Mouse (Mus musculus) Patski (cell line): ENCODE measurements around the gene Tmem135. TPM values are rescaled to one million over a fixed set of nuclear protein-coding genes. Genes with fewer than 3 reads are reported as not detected.
A peak's percentile ranks its signal among the peaks of the same experiment; 100 is the strongest.

Source experiments
- ATAC-seq: fragments of 100-300 bp; one replicate; pipeline ENCODE4 v1.8.0; 2021
- CTCF ChIA-PET: fragments of 350-600 bp; sonication (Branson Sonifier 250); formaldehyde crosslinking; loops from one replicate; lab custom pipeline; 2022; ENCODE audit warnings: inconsistent platforms; lab: Charles Lee
- POLR2A ChIA-PET: fragments of 350-600 bp; sonication (Branson Sonifier 250); formaldehyde crosslinking; loops from one replicate; lab custom pipeline; 2022; ENCODE audit warnings: antibody characterized with exemption, inconsistent platforms; lab: Charles Lee
- DNase-seq: peaks from one replicate; pipeline ENCODE4 v3.0.0-alpha.2; 2011; ENCODE audit warnings: low read depth, low spot score
- H3K27me3 ChIP-seq: fragments of 371-371 bp; one replicate; pipeline ENCODE4 v1.5.1; 2021
- CTCF ChIP-seq: fragments of 100-300 bp; IDR thresholded peaks from one replicate; pipeline ENCODE4 v1.5.1; 2021
- in situ Hi-C: fragments of 300-500 bp; cut with MboI; formaldehyde crosslinking; loops from 3 replicates; pipeline ENCODE4 v1.11.1; 2018; ENCODE audit warnings: low pct_unique_long_range_greater_than_20kb, mixed read lengths
- polyA plus RNA-seq: library from polyadenylated mRNA; unstranded; gene quantifications from one replicate; pipeline ENCODE4 v1.2.3, GENCODE M21; 2021

The Tmem135 gene
- polyA plus RNA-seq, 1 experiment from 2014 or later, result 48.3 TPM

GRCm38 (mm10) chr7:89418127-89418653, 14.2 kb upstream of the Tmem135 start:
- DNase-seq (no peak), ATAC-seq (no peak)

DNA sequence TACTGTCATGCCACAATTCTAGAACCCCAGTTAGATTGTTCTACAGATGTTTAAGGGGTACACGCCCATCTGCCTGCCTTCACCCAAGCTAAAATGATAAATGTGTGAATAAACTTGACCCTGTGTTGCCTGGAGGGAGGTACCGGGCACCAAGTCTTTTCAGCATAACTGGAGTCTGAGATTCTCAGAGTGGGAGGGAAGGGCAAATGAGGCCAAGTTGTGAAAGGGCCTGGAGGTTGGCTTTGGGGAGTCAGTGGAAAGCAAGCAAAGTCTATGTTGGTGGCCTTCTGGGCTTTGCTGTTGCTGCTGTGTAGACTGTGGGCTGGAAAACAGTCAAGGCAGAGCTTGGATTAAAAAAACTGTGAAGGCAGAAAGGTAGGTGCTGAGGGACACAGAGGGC, 13.7 kb upstream of the Tmem135 start:
- ATAC-seq (no peak), DNase-seq (no peak)
- CTCF ChIA-PET, result interaction anchor here (1.3 to 6.3 kb wide), 3 partner anchors 20 to 248 kb away, joined by 4 to 46 read pairs (median 6); no protein-coding TSS in a partner anchor
- TF ChIP-seq CTCF, result no peak
- POLR2A ChIA-PET, result no interaction called here
- H3K27me3 ChIP-seq, result no peaks in the 10 kb centered on the region
- in situ Hi-C loops, result no loop called here

More at GRCm38 (mm10) chr7:89418127-89418653, 14.2 kb upstream of the Tmem135 start:
- no peaks in the 10 kb centered on the region for H3K27me3 ChIP-seq
- ChIA-PET POLR2A (no interaction called here), CTCF (interaction anchor here (0.7 to 6.3 kb wide), 14 partner anchors 8 to 331 kb away, joined by 3 to 46 read pairs (median 4); no protein-coding TSS in a partner anchor)
- no peak for TF ChIP-seq CTCF
- in situ Hi-C loops, result no loop called here

GRCm38 (mm10) chr7:89416027-89416426, 12.0 kb upstream of the Tmem135 start:
- peak; percentile 85 for ATAC-seq
- TF ChIP-seq CTCF, result no peak
- POLR2A ChIA-PET, result interaction anchor here (0.5 to 0.8 kb wide), 2 partner anchors 9 to 24 kb away, joined by 3 to 6 read pairs; no protein-coding TSS in a partner anchor
- DNase-seq, result no peak
- CTCF ChIA-PET, result interaction anchor here (1.2 to 1.6 kb wide), 2 partner anchors 246 to 248 kb away, joined by 3 to 7 read pairs; no protein-coding TSS in a partner anchor
- in situ Hi-C loops, result no loop called here
- H3K27me3 ChIP-seq, result no peaks in the 10 kb centered on the region

- ChIA-PET POLR2A (no interaction called here), CTCF (no interaction called here)
- ATAC-seq (no peak), DNase-seq (no peak)
- H3K27me3 ChIP-seq, result no peaks in the 10 kb centered on the region
- no peak for TF ChIP-seq CTCF
- in situ Hi-C loops, result loop anchor here (5.0 kb wide), 2 partner anchors 245 to 330 kb away; no protein-coding TSS in a partner anchor
Observed at GRCm38 (mm10) chr7:89412094-89412493, 8.1 kb upstream of the Tmem135 start.

GRCm38 (mm10) chr7:89411346-89411745, 7.3 kb upstream of the Tmem135 start:
- TF ChIP-seq CTCF, result no peak
- ChIA-PET CTCF (interaction anchor here (0.8 kb wide), 1 partner anchor 11 kb away, joined by 3 read pairs; no protein-coding TSS in a partner anchor), POLR2A (no interaction called here)
- DNase-seq (no peak), ATAC-seq (no peak)
- no peaks in the 10 kb centered on the region for H3K27me3 ChIP-seq
- in situ Hi-C loops, result loop anchor here (5.0 kb wide), 2 partner anchors 244 to 329 kb away; no protein-coding TSS in a partner anchor

DNA sequence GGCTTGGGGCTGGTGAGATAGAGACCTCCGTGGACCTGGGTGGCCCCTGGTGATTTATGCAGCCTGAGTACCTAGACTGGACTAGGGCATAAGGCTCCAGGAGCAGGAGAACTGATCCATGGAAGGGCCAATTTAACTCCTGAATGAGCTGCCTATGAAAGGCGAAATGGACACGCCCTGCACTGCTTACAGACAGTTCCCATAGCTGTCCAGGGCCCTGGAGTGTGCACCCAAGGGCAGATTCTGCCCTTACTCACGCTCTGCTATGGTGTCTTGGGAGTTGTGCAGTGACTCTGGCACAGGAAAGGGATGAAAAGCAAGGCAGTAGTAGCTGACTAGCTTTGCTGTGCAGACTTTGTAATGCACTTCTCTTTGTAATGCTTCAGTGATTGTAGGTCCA, 6.3 kb upstream of the Tmem135 start:
- TF ChIP-seq CTCF, result no peak
- ChIA-PET CTCF (interaction anchor here (0.9 to 1.7 kb wide), 3 partner anchors 9 to 241 kb away, joined by 3 to 4 read pairs (median 3); no protein-coding TSS in a partner anchor), POLR2A (no interaction called here)
- no peaks in the 10 kb centered on the region for H3K27me3 ChIP-seq
- in situ Hi-C loops, result loop anchor here (5.0 kb wide), 2 partner anchors 243 to 328 kb away; no protein-coding TSS in a partner anchor
- DNase-seq, result no peak
- ATAC-seq, result no peak

DNA sequence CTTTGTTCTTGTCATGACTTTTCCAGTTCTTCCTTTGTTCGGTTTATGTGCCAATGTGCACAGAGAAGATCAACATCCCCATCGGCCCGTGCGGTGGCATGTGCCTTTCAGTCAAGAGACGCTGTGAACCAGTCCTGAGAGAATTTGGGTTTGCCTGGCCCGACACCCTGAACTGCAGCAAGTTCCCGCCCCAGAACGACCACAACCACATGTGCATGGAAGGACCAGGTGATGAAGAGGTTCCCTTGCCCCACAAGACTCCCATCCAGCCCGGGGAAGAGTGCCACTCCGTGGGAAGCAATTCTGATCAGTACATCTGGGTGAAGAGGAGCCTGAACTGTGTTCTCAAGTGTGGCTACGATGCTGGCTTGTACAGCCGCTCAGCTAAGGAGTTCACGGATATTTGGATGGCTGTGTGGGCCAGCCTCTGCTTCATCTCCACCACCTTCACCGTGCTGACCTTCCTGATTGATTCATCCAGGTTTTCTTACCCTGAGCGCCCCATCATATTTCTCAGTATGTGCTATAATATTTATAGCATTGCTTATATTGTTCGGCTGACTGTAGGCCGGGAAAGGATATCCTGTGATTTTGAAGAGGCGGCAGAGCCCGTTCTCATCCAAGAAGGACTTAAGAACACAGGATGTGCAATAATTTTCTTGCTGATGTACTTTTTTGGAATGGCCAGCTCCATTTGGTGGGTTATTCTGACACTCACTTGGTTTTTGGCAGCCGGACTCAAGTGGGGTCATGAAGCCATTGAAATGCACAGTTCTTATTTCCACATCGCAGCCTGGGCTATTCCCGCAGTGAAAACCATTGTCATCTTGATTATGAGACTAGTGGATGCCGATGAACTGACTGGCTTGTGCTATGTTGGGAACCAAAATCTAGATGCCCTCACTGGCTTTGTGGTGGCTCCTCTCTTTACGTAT, 3.3 kb upstream of the Tmem135 start:
- in situ Hi-C loops, result no loop called here
- DNase-seq (no peak), ATAC-seq (no peak)
- POLR2A ChIA-PET, result interaction anchor here (0.7 to 1.5 kb wide), 2 partner anchors 9 to 231 kb away, joined by 4 to 6 read pairs; no protein-coding TSS in a partner anchor
- CTCF ChIA-PET, result no interaction called here
- TF ChIP-seq CTCF, result no peak
- no peaks in the 10 kb centered on the region for H3K27me3 ChIP-seq

GRCm38 (mm10) chr7:89406011-89406410, 2.0 kb upstream of the Tmem135 start:
- ChIA-PET POLR2A (interaction anchor here (0.6 to 1.5 kb wide), 2 partner anchors 192 to 230 kb away, joined by 4 read pairs; no protein-coding TSS in a partner anchor), CTCF (interaction anchor here (1.0 to 1.2 kb wide), 2 partner anchors 13 to 15 kb away, joined by 4 to 5 read pairs; no protein-coding TSS in a partner anchor)
- DNase-seq, result no peak
- no peak for TF ChIP-seq CTCF
- H3K27me3 ChIP-seq, result no peaks in the 10 kb centered on the region
- in situ Hi-C loops, result no loop called here
- no peak for ATAC-seq

DNA sequence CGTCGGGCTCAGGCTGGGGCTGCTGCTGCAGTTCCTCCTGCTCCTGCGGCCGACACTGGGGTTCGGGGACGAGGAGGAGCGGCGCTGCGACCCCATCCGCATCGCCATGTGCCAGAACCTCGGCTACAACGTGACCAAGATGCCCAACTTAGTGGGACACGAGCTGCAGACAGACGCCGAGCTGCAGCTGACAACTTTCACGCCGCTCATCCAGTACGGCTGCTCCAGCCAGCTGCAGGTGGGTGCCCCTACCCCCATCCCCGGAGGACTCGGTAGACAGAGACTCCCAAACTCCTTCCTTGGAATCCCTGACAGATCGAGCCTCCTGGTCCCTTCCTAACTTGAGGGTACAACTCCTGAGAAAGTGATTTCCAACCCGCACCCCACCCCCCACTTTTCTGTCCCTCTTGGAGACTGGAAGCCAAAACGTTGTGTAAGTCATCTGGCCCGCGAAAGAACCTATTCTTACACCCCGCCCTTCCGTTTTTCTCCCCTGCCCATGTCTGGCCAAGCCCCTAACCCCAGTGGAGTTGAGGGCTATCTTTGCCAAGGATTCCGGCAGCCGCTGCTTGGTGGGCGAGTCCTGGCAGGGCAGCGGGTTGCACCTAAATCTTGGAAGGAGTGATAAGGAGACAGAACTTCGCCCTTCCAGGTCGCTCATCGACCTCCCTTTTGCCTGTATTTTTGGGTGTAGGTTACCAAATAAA, 865 bp upstream of the Tmem135 start:
- ChIA-PET POLR2A (no interaction called here), CTCF (interaction anchor here (1.2 kb wide), 1 partner anchor 14 kb away, joined by 4 read pairs; no protein-coding TSS in a partner anchor)
- in situ Hi-C loops, result no loop called here
- no peak for DNase-seq
- peak; percentile 2 for ATAC-seq
- TF ChIP-seq CTCF, result no peak
- H3K27me3 ChIP-seq, result no peaks in the 10 kb centered on the region
